Mouse (Mus musculus) liver, adult 2 months (tissue): ENCODE measurements around the gene Ccdc63. TPM values are rescaled to one million over a fixed set of nuclear protein-coding genes. Genes with fewer than 3 reads are reported as not detected.

ENCODE experiments used
- DNase-seq: peaks from one replicate; pipeline ENCODE4 v3.0.0-alpha.2; 2011; ENCODE audit warnings: low read depth, low spot score; ENCODE audit errors: extremely low read depth
- H3K27ac ChIP-seq: fragments of 200-500 bp; replicated peaks from 2 replicates; pipeline ENCODE4 v1.5.1; 2012; ENCODE audit warnings: low read depth, mild to moderate bottlenecking, control low read depth, inconsistent platforms, low read length; ENCODE audit not compliant: insufficient read depth
- H3K27me3 ChIP-seq: fragments of 200-500 bp; 2 replicates; pipeline ENCODE4 v1.6.1; 2012; ENCODE audit warnings: mild to moderate bottlenecking, moderate library complexity, low read length, inconsistent platforms; ENCODE audit not compliant: control insufficient read depth, insufficient read depth
- H3K36me3 ChIP-seq: fragments of 200-500 bp; 2 replicates; pipeline ENCODE4 v1.6.1; 2012; ENCODE audit warnings: low read length, inconsistent platforms; ENCODE audit not compliant: control insufficient read depth, insufficient read depth
- H3K4me1 ChIP-seq: fragments of 200-500 bp; 2 replicates; pipeline ENCODE4 v1.6.1; 2011; ENCODE audit warnings: low read length; ENCODE audit not compliant: control insufficient read depth, insufficient read depth
- H3K4me3 ChIP-seq: fragments of 200-500 bp; 2 replicates; pipeline ENCODE4 v1.5.1; 2011; ENCODE audit warnings: low read depth, mild to moderate bottlenecking, control low read depth, low read length, moderate library complexity; ENCODE audit not compliant: insufficient read depth
- H3K79me2 ChIP-seq: fragments of 200-500 bp; 2 replicates; pipeline ENCODE4 v1.6.1; 2012; ENCODE audit warnings: inconsistent platforms, mild to moderate bottlenecking, low read length, moderate library complexity; ENCODE audit not compliant: control insufficient read depth, insufficient read depth
- H3K9ac ChIP-seq: fragments of 200-500 bp; 2 replicates; pipeline ENCODE4 v1.6.1; 2012; ENCODE audit warnings: low read depth, mild to moderate bottlenecking, control low read depth, inconsistent platforms, low read length
- CTCF ChIP-seq: fragments of 200-500 bp; IDR thresholded peaks from 2 replicates; pipeline ENCODE4 v1.5.1; 2011; ENCODE audit warnings: low read depth, low read length, control low read depth
- POLR2A ChIP-seq: fragments of 200-500 bp; IDR thresholded peaks from 2 replicates; pipeline ENCODE4 v1.6.1; 2011; ENCODE audit warnings: low read length, control low read depth; ENCODE audit not compliant: insufficient read depth; ENCODE audit errors: extremely low read depth
- WGBS: fragments of 180-500 bp; shearing (Covaris S2); methylation state at CpG from one replicate; pipeline ENCODE4 v1.1.7; 2018; 5-methylcytosine and 5-hydroxymethylcytosine counted together
- polyA plus RNA-seq: library from polyadenylated mRNA; depleted of rRNA; stranded (reverse); fragments of >200 nt; gene quantifications from 2 replicates; pipeline ENCODE4 v1.2.3, GENCODE M21; 2012
- total RNA-seq: library from RNA; depleted of rRNA; stranded (reverse); fragments of >200 nt; gene quantifications from 2 replicates; pipeline ENCODE4 v1.2.3, GENCODE M21; 2014

The Ccdc63 gene
- total and polyA plus RNA-seq, 2 experiments = not detected

- Histone ChIP-seq H3K9ac (no peak overlapping the region), H3K27ac (no peak overlapping the region), H3K79me2 (no peaks in the 10 kb centered on the region), H3K4me3 (no peak overlapping the region), H3K27me3 (no peaks in the 10 kb centered on the region), H3K36me3 (no peaks in the 10 kb centered on the region), H3K4me1 (no peaks in the 10 kb centered on the region)
- 94% methylated on average over 13 of the region's 13 CpGs for WGBS
- DNase-seq = no peak
- TF ChIP-seq POLR2A (no peak), CTCF (no peak)
These were observed 30.0 kb downstream of the Ccdc63 start for GRCm38 (mm10) chr5:122110625-122111024.

- H3K4me3 ChIP-seq = no peak overlapping the region
- TF ChIP-seq POLR2A = no peak
- TF ChIP-seq CTCF = no peak
- no peak overlapping the region for H3K27ac ChIP-seq
- 64% methylated on average over 16 of the region's 16 CpGs for WGBS
- no peaks in the 10 kb centered on the region for H3K4me1 ChIP-seq
- no peaks in the 10 kb centered on the region for H3K79me2 ChIP-seq
- no peak for DNase-seq
- H3K36me3 ChIP-seq = no peaks in the 10 kb centered on the region
- no peak overlapping the region for H3K9ac ChIP-seq
- no peaks in the 10 kb centered on the region for H3K27me3 ChIP-seq
These were observed 31.1 kb downstream of the Ccdc63 start for GRCm38 (mm10) chr5:122109325-122110060.

GRCm38 (mm10) chr5:122108104-122108503 is 32.5 kb downstream of the Ccdc63 start:
- Histone ChIP-seq H3K27me3 (no peaks in the 10 kb centered on the region), H3K9ac (no peak overlapping the region), H3K79me2 (no peaks in the 10 kb centered on the region), H3K4me3 (no peak overlapping the region), H3K4me1 (no peaks in the 10 kb centered on the region), H3K27ac (no peak overlapping the region), H3K36me3 (no peaks in the 10 kb centered on the region)
- WGBS = 66% methylated on average over 6 of the region's 6 CpGs
- no peak for TF ChIP-seq CTCF
- no peak for TF ChIP-seq POLR2A
- no peak for DNase-seq

GRCm38 (mm10) chr5:122106212-122106611 is 34.4 kb downstream of the Ccdc63 start:
- no peak overlapping the region for H3K9ac ChIP-seq
- H3K79me2 ChIP-seq = no peaks in the 10 kb centered on the region
- WGBS = 86% methylated on average over 6 of the region's 6 CpGs
- no peak for TF ChIP-seq CTCF
- TF ChIP-seq POLR2A = no peak
- H3K4me1 ChIP-seq = no peaks in the 10 kb centered on the region
- no peak overlapping the region for H3K27ac ChIP-seq
- H3K27me3 ChIP-seq = no peaks in the 10 kb centered on the region
- no peak overlapping the region for H3K4me3 ChIP-seq
- H3K36me3 ChIP-seq = no peaks in the 10 kb centered on the region
- no peak for DNase-seq

- Histone ChIP-seq H3K36me3 (no peaks in the 10 kb centered on the region), H3K27ac (no peak overlapping the region), H3K79me2 (no peaks in the 10 kb centered on the region), H3K4me1 (no peaks in the 10 kb centered on the region), H3K4me3 (no peak overlapping the region), H3K27me3 (no peaks in the 10 kb centered on the region), H3K9ac (no peak overlapping the region)
- WGBS = 91% methylated on average over 9 of the region's 9 CpGs
- DNase-seq = no peak
- TF ChIP-seq CTCF (no peak), POLR2A (no peak)
These were observed 35.6 kb downstream of the Ccdc63 start for GRCm38 (mm10) chr5:122104981-122105380.

GRCm38 (mm10) chr5:122104201-122104600 is 36.4 kb downstream of the Ccdc63 start:
- DNase-seq = no peak
- 10% methylated on average over 2 of the region's 2 CpGs for WGBS

More at GRCm38 (mm10) chr5:122104201-122104600, 36.4 kb downstream of the Ccdc63 start:
- no peak overlapping the region for H3K4me3 ChIP-seq
- no peaks in the 10 kb centered on the region for H3K27me3 ChIP-seq
- H3K27ac ChIP-seq = no peak overlapping the region
- TF ChIP-seq POLR2A (no peak), CTCF (peak; percentile 80)
- H3K36me3 ChIP-seq = no peaks in the 10 kb centered on the region
- no peaks in the 10 kb centered on the region for H3K79me2 ChIP-seq
- H3K4me1 ChIP-seq = no peaks in the 10 kb centered on the region
- H3K9ac ChIP-seq = no peak overlapping the region
